Mouse (Mus musculus) lung, postnatal 0 days (tissue): ENCODE data around the gene Ablim1. TPM values are rescaled to one million over a fixed set of nuclear protein-coding genes. Genes with fewer than 3 reads are reported as not detected.

Experiments used
- ATAC-seq: fragments of 200-750 bp; cut with Nextera tagmentation; 2 replicates; pipeline ENCODE4 v1.8.0; 2017; ENCODE audit warnings: moderate library complexity
- DNase-seq: peaks from one replicate; pipeline ENCODE4 v3.0.0-alpha.2; 2016; ENCODE audit warnings: low spot score
- H3K27ac ChIP-seq: fragments of 300-500 bp; sonication (generic); 2 replicates; pipeline ENCODE4 v1.5.1; 2014; ENCODE audit warnings: antibody characterized with exemption, mild to moderate bottlenecking, low read length, mixed read lengths
- H3K27me3 ChIP-seq: fragments of 300-500 bp; sonication (generic); replicated peaks from 2 replicates; pipeline ENCODE4 v1.6.1; 2014; ENCODE audit warnings: low read length, mixed read lengths; ENCODE audit not compliant: insufficient read depth
- H3K36me3 ChIP-seq: fragments of 300-500 bp; sonication (generic); 2 replicates; pipeline ENCODE4 v1.6.1; 2014; ENCODE audit warnings: low read length, mixed read lengths; ENCODE audit not compliant: insufficient read depth
- H3K4me1 ChIP-seq: fragments of 300-500 bp; sonication (generic); 2 replicates; pipeline ENCODE4 v1.6.1; 2014; ENCODE audit warnings: antibody characterized with exemption, low read depth, low read length, mixed read lengths; ENCODE audit not compliant: insufficient read depth
- H3K4me2 ChIP-seq: fragments of 300-500 bp; sonication (generic); replicated peaks from 2 replicates; pipeline ENCODE4 v1.6.1; 2014; ENCODE audit warnings: low read depth, mild to moderate bottlenecking, low read length, moderate library complexity, mixed read lengths
- H3K4me3 ChIP-seq: fragments of 300-500 bp; sonication (generic); 2 replicates; pipeline ENCODE4 v1.5.1; 2014; ENCODE audit warnings: low read depth, low read length
- H3K9ac ChIP-seq: fragments of 300-500 bp; sonication (generic); replicated peaks from 2 replicates; pipeline ENCODE4 v1.6.1; 2014; ENCODE audit warnings: low read depth, mild to moderate bottlenecking
- H3K9me3 ChIP-seq: fragments of 300-500 bp; sonication (generic); 2 replicates; pipeline ENCODE4 v1.6.1; 2016; ENCODE audit warnings: low read length, mixed read lengths
- CTCF ChIP-seq: IDR thresholded peaks from 2 replicates; pipeline ENCODE4 v1.5.1; 2016; ENCODE audit warnings: antibody characterized with exemption, mild to moderate bottlenecking
- EP300 ChIP-seq: IDR thresholded peaks from 2 replicates; pipeline ENCODE4 v1.6.1; 2016; ENCODE audit warnings: antibody characterized with exemption, mild to moderate bottlenecking, control low read depth
- WGBS: fragments of 180-500 bp; shearing (Covaris S2); extraction: QIAGEN DNeasy Blood & Tissue Kit; methylation state at CpG from one replicate; pipeline ENCODE4 v1.1.7; 2014; 5-methylcytosine and 5-hydroxymethylcytosine counted together
- polyA plus RNA-seq: library from polyadenylated mRNA; unstranded; fragments of >200 nt; fragmentation: Nextera tagmentation; extraction: Ambion mirVana; gene quantifications from 2 replicates; pipeline ENCODE4 v1.2.1, GENCODE M21; 2015

Gene Ablim1
- polyA plus RNA-seq, 1 experiment from 2014 or later: 50.1 TPM

- Histone ChIP-seq H3K27me3 (no peaks in the 10 kb centered on the region), H3K9ac (no peak overlapping the region), H3K4me2 (no peak overlapping the region), H3K27ac (peak overlapping the region; percentile 34; the same call in 1 of the 2 replicates), H3K36me3 (no peaks in the 10 kb centered on the region), H3K4me3 (no peak overlapping the region), H3K9me3 (no peaks in the 10 kb centered on the region), H3K4me1 (peaks cover 12% of the 10 kb centered on the region; the same call in 1 of the 2 replicates)
- peak; percentile 81 for ATAC-seq
- DNase-seq: peak; percentile 77
- TF ChIP-seq CTCF (no peak), EP300 (peak; percentile 60)
These were observed 139.6 kb downstream of the Ablim1 start for GRCm38 (mm10) chr19:57175077-57175476.

- H3K9ac ChIP-seq: no peak overlapping the region
- TF ChIP-seq EP300 (no peak), CTCF (no peak)
- no peaks in the 10 kb centered on the region for H3K36me3 ChIP-seq
- H3K4me3 ChIP-seq: no peak overlapping the region
- ATAC-seq (peak; percentile 54; the same call in 1 of the 2 replicates), DNase-seq (no peak)
- H3K27ac ChIP-seq: peak overlapping the region; percentile 34; the same call in 1 of the 2 replicates
- no peaks in the 10 kb centered on the region for H3K9me3 ChIP-seq
- no peaks in the 10 kb centered on the region for H3K27me3 ChIP-seq
- H3K4me2 ChIP-seq: no peak overlapping the region
- WGBS: 56% methylated on average over 5 of the region's 5 CpGs
- H3K4me1 ChIP-seq: peaks cover 11% of the 10 kb centered on the region; the same call in 1 of the 2 replicates
These were observed 140.2 kb downstream of the Ablim1 start for GRCm38 (mm10) chr19:57174541-57174940.

DNA sequence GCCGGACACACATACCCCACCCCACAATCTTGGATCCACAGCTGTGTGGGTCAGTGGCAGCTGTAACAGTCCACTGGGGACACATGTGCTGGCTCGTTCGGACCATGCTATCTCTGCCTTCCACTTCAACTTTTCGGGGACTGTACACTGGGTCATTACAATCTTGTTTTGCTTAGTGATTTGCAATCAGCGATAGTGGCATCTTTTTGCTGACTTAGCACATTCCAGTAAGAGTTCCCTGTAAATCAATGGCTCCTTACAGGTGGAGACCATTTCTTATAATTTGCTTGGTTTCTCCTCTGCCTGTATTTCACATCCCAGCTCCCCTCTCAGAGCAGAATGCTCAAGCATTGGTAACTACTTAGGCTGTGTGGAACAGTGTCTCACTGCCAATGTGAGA lies 140.7 kb downstream of the Ablim1 start:
- no peaks in the 10 kb centered on the region for H3K27me3 ChIP-seq
- H3K4me2 ChIP-seq: no peak overlapping the region
- H3K36me3 ChIP-seq: no peaks in the 10 kb centered on the region
- H3K9ac ChIP-seq: no peak overlapping the region
- peaks cover 11% of the 10 kb centered on the region; the same call in 1 of the 2 replicates for H3K4me1 ChIP-seq
- no peaks in the 10 kb centered on the region for H3K9me3 ChIP-seq
- ATAC-seq: no peak
- no peak for TF ChIP-seq EP300
- TF ChIP-seq CTCF: no peak
- no peak overlapping the region; the same call in 1 of the 2 replicates for H3K27ac ChIP-seq
- no peak for DNase-seq
- H3K4me3 ChIP-seq: no peak overlapping the region
- 73% methylated on average over 5 of the region's 5 CpGs for WGBS

- H3K36me3 ChIP-seq: no peaks in the 10 kb centered on the region
- H3K4me3 ChIP-seq: no peak overlapping the region
- H3K4me1 ChIP-seq: peaks cover 11% of the 10 kb centered on the region; the same call in 1 of the 2 replicates
- ATAC-seq (no peak), DNase-seq (no peak)
- no peaks in the 10 kb centered on the region for H3K27me3 ChIP-seq
- no peak overlapping the region for H3K4me2 ChIP-seq
- no peaks in the 10 kb centered on the region for H3K9me3 ChIP-seq
- H3K9ac ChIP-seq: no peak overlapping the region
- no peak for TF ChIP-seq CTCF
- TF ChIP-seq EP300: no peak
- H3K27ac ChIP-seq: no peak overlapping the region
- 83% methylated on average over 5 of the region's 5 CpGs for WGBS
These were observed 142.4 kb downstream of the Ablim1 start for GRCm38 (mm10) chr19:57172321-57172720.

GRCm38 (mm10) chr19:57170880-57171279 lies 143.8 kb downstream of the Ablim1 start:
- no peak overlapping the region for H3K4me3 ChIP-seq
- H3K27me3 ChIP-seq: no peaks in the 10 kb centered on the region
- no peak overlapping the region for H3K27ac ChIP-seq
- H3K36me3 ChIP-seq: no peaks in the 10 kb centered on the region
- no peak overlapping the region for H3K4me2 ChIP-seq
- ATAC-seq (no peak), DNase-seq (no peak)
- H3K9me3 ChIP-seq: no peaks in the 10 kb centered on the region
- no peak overlapping the region for H3K9ac ChIP-seq
- 86% methylated on average over 5 of the region's 5 CpGs for WGBS
- peaks cover 11% of the 10 kb centered on the region; the same call in 1 of the 2 replicates for H3K4me1 ChIP-seq
- TF ChIP-seq EP300 (no peak), CTCF (no peak)

GRCm38 (mm10) chr19:57169485-57169884 lies 145.2 kb downstream of the Ablim1 start:
- no peaks in the 10 kb centered on the region for H3K36me3 ChIP-seq
- ATAC-seq (no peak), DNase-seq (no peak)
- H3K27me3 ChIP-seq: no peaks in the 10 kb centered on the region
- WGBS: 89% methylated on average over 2 of the region's 2 CpGs
- H3K4me1 ChIP-seq: peaks cover 7% of the 10 kb centered on the region; the same call in 1 of the 2 replicates
- H3K9me3 ChIP-seq: no peaks in the 10 kb centered on the region
- no peak overlapping the region for H3K9ac ChIP-seq
- H3K4me3 ChIP-seq: no peak overlapping the region
- no peak overlapping the region for H3K4me2 ChIP-seq
- peak; percentile 54 for TF ChIP-seq CTCF
- TF ChIP-seq EP300: no peak
- H3K27ac ChIP-seq: no peak overlapping the region

DNA sequence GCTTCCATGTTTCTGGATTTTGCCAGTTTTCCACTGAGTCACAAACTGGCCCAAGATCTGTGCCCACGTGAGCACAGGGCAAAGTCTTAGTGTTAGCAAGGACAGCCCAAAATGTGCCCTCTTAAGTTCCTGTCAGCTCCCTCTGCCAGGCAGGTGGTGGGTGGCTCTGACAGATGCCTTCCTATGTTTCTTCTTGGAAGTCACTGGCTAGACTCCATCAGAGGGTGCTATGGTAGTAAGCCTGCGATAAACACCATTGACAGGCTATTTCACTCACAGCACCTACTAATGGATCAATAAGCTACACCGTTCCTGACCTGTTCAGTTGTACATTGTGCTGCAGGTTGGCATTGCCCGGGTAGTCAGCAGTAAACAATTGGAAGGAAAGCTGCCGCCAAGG lies 147.0 kb downstream of the Ablim1 start:
- H3K9ac ChIP-seq: no peak overlapping the region
- no peak overlapping the region for H3K4me2 ChIP-seq
- ATAC-seq (no peak), DNase-seq (no peak)
- H3K4me1 ChIP-seq: no peaks in the 10 kb centered on the region
- no peak for TF ChIP-seq EP300
- no peak for TF ChIP-seq CTCF
- H3K4me3 ChIP-seq: no peak overlapping the region
- no peaks in the 10 kb centered on the region for H3K9me3 ChIP-seq
- no peaks in the 10 kb centered on the region for H3K36me3 ChIP-seq
- 76% methylated on average over 5 of the region's 5 CpGs for WGBS
- no peak overlapping the region for H3K27ac ChIP-seq
- H3K27me3 ChIP-seq: no peaks in the 10 kb centered on the region
